Mouse (Mus musculus): ENCODE results near the gene Rgs10.
"Not testable (repeated sequence)": the region's sequence is repeated elsewhere in the genome, so short reads cannot be mapped to it uniquely, and the experiment has no call there.

The Rgs10 gene

DNA sequence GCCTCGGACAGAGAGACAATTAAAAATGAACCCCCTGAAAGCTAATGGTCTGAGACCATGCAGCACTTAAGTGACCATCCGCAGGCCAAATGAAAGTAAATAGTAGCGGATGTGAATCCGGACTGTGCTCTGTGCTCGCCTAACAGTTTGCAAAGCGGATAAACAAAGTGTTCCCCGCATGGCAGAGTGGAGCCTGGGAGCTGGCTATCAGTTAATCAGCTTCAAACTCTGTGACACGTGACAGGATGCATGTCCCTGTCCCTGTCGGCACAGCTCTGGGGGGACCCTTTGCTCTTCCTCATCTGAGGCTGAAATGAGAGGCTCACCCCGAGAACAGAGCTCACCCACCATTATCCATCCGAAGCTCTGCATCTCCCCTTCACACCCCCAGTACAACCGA lies 49.2 kb downstream of the Rgs10 start:
- DNase-seq = no peak

DNA sequence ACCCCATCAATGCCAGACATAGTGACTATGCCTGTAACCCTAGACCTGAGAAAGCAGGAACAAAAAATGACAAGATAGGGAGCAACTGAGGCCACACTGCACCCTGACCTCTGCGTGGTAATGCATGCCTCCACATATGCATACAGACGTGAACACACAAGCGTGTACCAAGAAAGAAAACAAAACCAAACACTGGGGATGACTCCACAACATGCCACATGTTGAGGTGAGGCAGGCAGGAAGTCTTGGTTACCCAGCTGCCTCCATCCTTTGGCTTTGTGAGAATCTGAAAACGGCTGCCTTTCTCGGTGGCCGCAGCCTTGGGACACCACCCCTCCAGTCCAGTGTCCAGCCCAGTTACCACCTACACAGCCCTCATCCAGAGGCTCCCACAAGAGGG lies 49.7 kb downstream of the Rgs10 start:
- no peak for DNase-seq

GRCm38 (mm10) chr7:128366654-128367053 lies 51.9 kb downstream of the Rgs10 start:
- DNase-seq = no peak

DNA sequence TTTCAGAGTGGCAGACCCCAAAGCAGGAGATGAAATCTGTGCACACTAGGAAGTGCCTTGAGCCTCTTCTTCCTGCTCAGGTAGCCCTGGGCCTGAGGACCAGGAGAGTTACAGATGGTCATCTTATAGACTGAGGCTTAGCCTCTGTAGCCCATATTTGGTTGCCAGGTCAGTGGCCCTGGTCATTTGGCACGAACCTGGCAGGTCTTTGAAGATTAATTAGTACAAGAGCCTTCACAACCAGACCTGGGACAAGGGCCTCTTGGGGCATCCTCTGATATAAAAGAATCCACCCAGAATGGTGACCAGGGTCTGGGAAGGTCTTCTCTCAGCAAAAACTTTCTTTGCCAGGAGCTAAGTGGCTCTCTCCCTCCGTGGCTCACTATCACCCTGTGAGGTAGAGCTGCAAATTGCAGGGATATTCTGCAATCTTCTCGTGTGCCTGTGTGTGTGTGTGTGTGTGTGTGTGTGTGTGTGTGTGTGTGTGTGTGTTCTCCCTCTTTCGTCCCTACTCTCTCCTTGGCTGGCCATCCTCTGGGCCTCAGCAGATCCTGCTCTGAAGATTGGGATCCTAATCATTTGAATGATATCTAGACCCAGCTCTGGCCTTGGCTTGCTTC lies 53.4 kb downstream of the Rgs10 start:
- no peak for DNase-seq

- DNase-seq = no peak
Measured at GRCm38 (mm10) chr7:128364526-128364925, 54.0 kb downstream of the Rgs10 start.

DNA sequence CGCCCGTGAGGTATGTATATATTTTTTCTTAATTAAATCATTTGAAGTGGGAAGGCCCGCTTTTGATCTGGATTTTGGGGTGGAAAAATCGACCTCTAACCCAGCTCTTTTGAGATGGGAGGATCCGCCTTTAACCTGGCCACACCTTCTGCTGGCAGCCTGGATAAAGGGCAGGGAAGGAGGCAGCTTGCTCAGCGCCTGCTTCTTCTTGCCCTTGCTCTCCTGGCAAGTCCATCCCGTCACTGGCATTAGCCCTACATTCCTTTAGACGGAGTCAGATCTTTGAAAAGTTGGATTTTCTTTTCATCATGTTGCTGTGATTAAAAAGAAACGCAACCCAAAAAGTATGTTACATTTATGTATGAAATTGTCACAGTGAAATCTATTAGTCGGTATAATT lies 54.8 kb downstream of the Rgs10 start:
- DNase-seq = no peak

GRCm38 (mm10) chr7:128362916-128363315 lies 55.6 kb downstream of the Rgs10 start:
- no peak for DNase-seq

DNA sequence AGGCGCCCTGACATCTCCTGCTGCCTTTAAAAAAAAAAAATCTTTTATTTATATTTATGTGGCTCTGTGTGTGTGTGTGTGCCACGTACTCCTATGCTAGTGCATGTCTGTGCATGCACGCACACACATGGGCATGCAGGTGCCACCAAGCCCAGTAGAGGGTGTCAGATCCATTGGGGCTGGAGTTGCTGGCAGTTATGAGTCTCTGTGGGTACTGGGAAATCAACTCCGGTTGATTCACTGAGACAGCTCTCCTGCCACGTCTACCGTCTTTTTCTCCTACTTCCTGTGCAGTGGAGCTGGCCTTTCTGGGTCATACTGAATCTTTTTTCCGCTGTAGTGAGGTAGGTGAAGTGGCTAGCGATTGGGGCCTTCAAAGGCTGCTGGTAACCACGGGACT lies 58.8 kb downstream of the Rgs10 start:
- peak; percentile 62 to 71 for DNase-seq

DNA sequence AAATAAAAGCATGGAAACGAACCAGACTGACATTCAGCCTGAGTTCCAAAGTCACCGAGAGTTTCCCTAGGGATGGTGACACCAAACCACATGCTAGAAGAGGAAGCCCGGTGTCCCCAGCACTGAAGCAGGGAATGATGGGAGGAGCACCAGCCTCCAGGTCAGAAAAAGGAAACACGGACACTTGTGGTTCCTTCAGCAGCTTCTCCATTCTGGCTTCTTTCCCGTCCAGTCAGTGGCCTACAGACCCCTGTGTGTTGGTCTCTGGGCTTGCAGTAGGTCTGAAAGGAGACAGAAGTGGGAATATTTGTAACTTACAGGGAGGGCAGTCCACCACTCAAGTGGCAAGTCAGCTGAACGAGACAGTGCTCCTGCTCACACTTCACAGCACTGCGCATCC lies 59.4 kb downstream of the Rgs10 start:
- DNase-seq = no peak

- no peak for DNase-seq
Measured at GRCm38 (mm10) chr7:128358741-128359140, 59.8 kb downstream of the Rgs10 start.

DNA sequence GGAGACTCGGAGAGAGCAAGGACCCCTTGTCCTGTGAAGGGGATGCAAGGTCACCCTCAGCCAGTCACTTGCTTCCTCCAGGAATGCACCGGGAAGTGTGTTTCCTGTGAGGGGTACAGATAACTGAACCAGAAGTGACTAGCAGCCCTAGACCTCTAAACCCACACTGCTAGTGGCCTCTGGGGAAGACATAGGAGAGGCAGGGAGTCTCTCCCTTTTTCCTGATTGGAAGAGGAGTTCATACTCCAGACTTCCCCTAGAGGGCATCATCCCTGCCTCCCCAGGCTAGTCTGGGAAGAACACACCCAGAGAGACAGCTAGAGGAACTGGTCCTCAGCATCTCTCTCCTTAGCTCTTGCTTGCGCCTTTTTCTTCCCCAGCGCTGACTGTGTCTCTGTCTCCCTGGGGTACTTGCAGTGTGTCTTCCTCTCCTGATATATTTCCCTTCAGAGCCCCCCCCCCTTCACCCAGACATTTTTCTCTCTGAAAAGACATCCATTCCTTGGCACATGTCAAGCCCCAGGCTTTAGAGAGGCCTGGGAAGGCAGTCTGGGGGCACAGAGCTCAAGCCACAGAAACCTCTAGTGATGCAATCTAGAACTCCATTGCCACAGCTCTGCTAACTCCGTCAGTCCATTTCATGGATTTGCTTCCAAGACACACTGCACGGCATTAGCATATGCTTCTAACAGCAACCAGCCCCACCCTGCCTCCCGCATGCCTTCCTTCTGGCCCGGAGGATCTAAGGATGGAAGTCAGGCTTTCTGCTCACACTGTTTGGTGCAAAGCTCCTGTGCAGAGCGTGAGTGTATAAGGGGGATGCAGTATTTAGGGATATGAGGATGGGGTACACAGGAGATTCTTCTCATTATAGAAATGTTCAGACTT lies 61.4 kb downstream of the Rgs10 start:
- DNase-seq = no peak

DNA sequence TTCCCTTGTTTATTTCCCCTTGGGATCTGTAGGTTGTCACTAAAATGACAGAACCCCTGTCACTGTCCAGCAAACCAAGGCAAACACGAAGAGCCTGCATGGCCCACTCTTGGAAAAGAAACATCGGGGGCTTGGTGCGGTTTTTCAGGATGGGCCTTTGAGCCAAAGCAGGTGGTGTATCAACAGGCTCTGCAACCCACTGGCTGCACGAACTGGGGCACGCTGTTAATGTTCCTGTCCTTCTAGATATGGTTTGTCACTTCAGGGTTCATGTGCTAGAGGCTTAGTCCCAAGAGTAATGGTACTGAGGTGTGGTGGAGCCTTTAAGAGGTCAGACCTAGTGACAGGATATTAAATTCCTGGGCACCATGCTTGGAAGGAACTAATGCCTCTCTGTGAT lies 63.1 kb downstream of the Rgs10 start:
- DNase-seq = no peak

DNA sequence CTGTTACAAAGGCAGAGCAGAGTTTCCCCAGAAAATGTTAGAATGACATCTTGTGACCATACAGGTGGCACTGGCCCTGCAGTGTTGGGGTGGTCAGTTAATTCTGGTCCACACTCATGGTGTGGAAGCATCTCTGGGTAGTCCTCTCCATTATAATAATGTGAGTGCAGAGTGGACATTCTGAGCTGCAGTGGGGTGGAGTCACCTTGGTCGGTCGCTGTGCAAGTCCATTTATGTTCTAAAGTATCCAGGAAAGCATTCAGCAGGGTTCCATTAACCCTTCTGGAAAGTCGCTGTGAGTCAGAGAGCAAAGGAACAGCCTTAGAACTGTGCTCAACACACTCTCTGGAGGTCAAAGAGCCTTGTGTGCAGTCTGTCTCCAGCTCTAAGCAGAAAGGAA lies 65.8 kb downstream of the Rgs10 start:
- no peak for DNase-seq

GRCm38 (mm10) chr7:128351176-128351575 lies 67.4 kb downstream of the Rgs10 start:
- DNase-seq = no peak

GRCm38 (mm10) chr7:128350316-128350715 lies 68.2 kb downstream of the Rgs10 start:
- DNase-seq = no peak

- DNase-seq = no peak
Measured at GRCm38 (mm10) chr7:128349751-128350150, 68.8 kb downstream of the Rgs10 start.

DNA sequence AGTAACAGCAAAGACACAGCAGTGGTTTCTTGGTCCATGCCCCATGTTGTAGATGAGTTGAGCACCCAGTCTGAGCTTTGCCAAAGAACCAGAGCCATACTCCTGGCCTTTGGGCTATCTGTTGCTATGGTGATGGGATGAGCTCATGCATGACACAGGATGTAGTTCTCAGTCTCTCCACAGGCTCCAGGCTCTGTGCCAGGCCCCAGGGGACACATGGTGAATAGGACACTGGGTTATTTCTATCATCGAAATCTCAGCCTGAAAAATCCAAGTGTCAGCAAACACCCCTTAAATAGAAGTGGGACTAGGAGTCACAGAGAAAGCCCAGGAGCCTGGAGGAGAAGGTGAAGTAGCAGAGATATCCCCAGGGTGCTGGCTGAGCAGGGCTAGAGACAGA lies 70.0 kb downstream of the Rgs10 start:
- no peak for DNase-seq

GRCm38 (mm10) chr7:128346991-128347390 lies 71.6 kb downstream of the Rgs10 start:
- no peak for DNase-seq

DNA sequence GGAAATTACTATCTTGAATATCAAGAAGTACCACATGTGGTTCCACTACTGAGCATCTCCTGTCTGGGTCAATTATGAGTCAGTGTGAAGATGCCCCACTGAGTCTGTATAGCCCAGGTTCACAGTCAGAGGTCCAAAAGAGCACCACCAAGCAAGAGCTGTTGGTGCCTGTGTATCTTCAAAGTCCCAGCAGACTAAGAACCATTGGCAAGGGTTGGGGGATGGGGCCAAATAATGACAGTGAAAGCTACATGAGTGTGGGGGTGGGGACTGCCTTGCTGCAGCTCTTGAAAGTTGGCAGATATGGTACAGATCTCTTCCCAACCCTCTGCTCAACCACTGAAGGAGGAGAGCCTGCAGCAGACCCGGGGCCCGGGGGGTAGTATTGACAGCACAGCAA lies 72.0 kb downstream of the Rgs10 start:
- no peak for DNase-seq

DNA sequence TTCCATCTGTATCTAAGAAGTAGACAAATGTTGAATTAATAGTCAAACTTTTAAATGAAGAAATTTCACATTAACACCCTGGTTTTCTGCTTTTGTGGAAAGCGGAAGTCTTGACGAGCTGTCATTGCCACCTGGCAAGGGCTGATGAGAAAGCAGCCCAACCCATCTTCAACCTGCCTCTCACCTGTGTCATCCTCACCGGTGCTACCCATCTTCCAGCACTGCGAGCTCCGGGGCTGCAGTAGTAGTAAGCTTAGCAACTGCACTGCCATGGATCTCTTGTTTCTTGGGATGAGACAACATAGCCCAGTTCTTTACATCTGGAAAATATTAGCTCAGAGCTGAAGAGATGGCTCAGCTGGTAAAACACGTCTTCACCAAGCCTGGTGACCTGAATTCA lies 72.9 kb downstream of the Rgs10 start:
- DNase-seq = no peak

- peak; percentile 60 to 64 for DNase-seq
Measured at GRCm38 (mm10) chr7:128344928-128345653, 73.5 kb downstream of the Rgs10 start.

DNA sequence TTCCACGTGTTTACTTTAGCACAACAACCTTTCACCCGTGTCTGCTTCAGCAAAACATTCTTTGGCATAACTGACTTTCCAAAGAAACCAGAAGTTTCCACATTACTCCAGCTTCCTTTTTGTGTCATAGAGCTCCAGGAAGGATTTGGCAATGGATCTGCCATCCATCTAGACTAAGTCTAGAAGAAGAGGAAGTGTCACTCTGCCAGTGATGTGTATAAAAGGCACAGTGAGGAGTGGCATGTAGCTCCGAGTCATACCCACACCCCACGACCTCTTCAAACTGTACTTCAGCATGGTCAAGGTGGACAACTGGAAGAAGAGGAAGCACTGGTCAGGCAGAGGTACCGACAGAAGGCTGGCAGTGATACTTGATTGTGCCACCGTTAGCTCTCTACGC lies 74.1 kb downstream of the Rgs10 start:
- no peak for DNase-seq

DNA sequence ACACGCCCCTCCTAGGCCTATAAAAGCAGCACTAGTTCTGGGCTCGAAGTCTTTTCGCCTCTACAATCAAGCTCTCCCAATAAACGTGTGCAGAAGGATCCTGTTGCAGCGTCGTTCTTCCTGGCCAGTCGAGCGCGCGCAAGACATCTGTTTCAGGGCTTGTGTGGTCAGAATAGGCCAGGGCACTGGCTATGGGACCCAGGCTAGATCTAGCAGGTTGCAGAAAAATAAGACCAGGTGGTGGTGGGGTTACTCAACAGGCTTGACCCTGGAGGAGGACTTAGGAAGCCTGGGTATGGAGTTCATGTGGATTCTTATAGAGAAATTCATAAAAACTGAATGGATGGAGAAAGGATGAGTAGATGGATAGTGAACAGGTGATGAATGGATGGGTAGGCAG lies 75.9 kb downstream of the Rgs10 start:
- DNase-seq = not testable (repeated sequence)

DNA sequence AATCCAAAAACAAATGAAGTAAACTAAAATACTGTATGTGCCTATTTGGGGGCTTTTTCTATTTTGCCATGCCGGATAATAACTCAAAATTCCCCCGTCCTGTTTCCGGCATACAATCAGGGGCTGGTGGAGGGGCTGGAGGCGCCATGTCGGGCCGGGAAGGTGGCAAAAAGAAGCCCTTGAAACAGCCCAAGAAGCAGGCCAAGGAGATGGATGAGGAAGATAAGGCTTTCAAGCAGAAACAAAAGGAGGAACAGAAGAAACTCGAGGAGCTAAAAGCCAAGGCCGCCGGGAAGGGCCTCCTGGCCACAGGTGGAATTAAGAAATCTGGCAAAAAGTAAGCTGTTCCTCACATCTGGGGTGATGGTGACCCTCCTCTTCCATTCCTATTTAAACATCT lies 78.2 kb downstream of the Rgs10 start:
- not testable (repeated sequence) for DNase-seq

Measured in thymus, postnatal 36 days (tissue).